Mouse (Mus musculus) embryonic facial prominence, embryonic 11.5 days (tissue): Measurements from ENCODE around the gene Tnfsf12. TPM values are rescaled to one million over a fixed set of nuclear protein-coding genes. Genes with fewer than 3 reads are reported as not detected.

Experiments used
- ATAC-seq: fragments of 200-750 bp; cut with Nextera tagmentation; replicated peaks from 2 replicates; pipeline ENCODE4 v1.8.0; 2017; ENCODE audit warnings: low read depth; ENCODE audit not compliant: insufficient number of reproducible peaks, low FRiP score, low TSS enrichment
- DNase-seq: peaks from one replicate; pipeline ENCODE4 v3.0.0-alpha.2; 2015; ENCODE audit warnings: low spot score
- H3K27ac ChIP-seq: fragments of 300-500 bp; sonication (generic); replicated peaks from 2 replicates; pipeline ENCODE4 v1.5.1; 2014; ENCODE audit warnings: mild to moderate bottlenecking, low read depth, low read length, control low read depth
- H3K27me3 ChIP-seq: fragments of 300-500 bp; sonication (generic); 2 replicates; pipeline ENCODE4 v1.6.1; 2014; ENCODE audit warnings: mild to moderate bottlenecking, low read length, moderate library complexity, mixed read lengths; ENCODE audit not compliant: control insufficient read depth, insufficient read depth
- H3K36me3 ChIP-seq: fragments of 300-500 bp; sonication (generic); replicated peaks from 2 replicates; pipeline ENCODE4 v1.6.1; 2014; ENCODE audit warnings: low read depth, mild to moderate bottlenecking, low read length, moderate library complexity, mixed read lengths; ENCODE audit not compliant: control insufficient read depth, insufficient read depth
- H3K4me1 ChIP-seq: fragments of 300-500 bp; sonication (generic); 2 replicates; pipeline ENCODE4 v1.6.1; 2014; ENCODE audit warnings: low read length, mixed read lengths; ENCODE audit not compliant: control insufficient read depth, insufficient read depth
- H3K4me2 ChIP-seq: fragments of 300-500 bp; sonication (generic); 2 replicates; pipeline ENCODE4 v1.6.1; 2014; ENCODE audit warnings: low read depth, mild to moderate bottlenecking, control low read depth, low read length, moderate library complexity
- H3K4me3 ChIP-seq: fragments of 300-500 bp; sonication (generic); 2 replicates; pipeline ENCODE4 v1.5.1; 2014; ENCODE audit warnings: low read depth, low read length, control low read depth
- H3K9ac ChIP-seq: fragments of 300-500 bp; sonication (generic); replicated peaks from 2 replicates; pipeline ENCODE4 v1.6.1; 2014; ENCODE audit warnings: mild to moderate bottlenecking, control low read depth, low read length
- H3K9me3 ChIP-seq: fragments of 300-500 bp; sonication (generic); replicated peaks from 2 replicates; pipeline ENCODE4 v1.6.1; 2016; ENCODE audit warnings: mild to moderate bottlenecking, low read length, inconsistent platforms, mixed read lengths; ENCODE audit not compliant: control insufficient read depth
- WGBS: fragments of 180-500 bp; shearing (Covaris S2); extraction: QIAGEN DNeasy Blood & Tissue Kit; methylation state at CpG from one replicate; pipeline ENCODE4 v1.1.7; 2014; 5-methylcytosine and 5-hydroxymethylcytosine counted together
- polyA plus RNA-seq: library from polyadenylated mRNA; unstranded; fragments of >200 nt; fragmentation: Nextera tagmentation; extraction: Ambion mirVana; gene quantifications from 2 replicates; pipeline ENCODE4 v1.2.1, GENCODE M21; 2014

Gene Tnfsf12
- polyA plus RNA-seq, 1 experiment from 2014 or later: 4.3 TPM

- peak within 1 kb of the TSS; percentile 53 for H3K4me2 ChIP-seq
- H3K36me3 ChIP-seq: peaks cover 13% of the 10 kb centered on the region
- peak within 1 kb of the TSS; percentile 70 for H3K9ac ChIP-seq
- H3K9me3 ChIP-seq: no peaks in the 10 kb centered on the region
- H3K4me1 ChIP-seq: no peaks in the 10 kb centered on the region
- peak within 1 kb of the TSS; percentile 48 for H3K4me3 ChIP-seq
- WGBS: under 1% methylated on average over 48 of the region's 48 CpGs
- no peaks in the 10 kb centered on the region for H3K27me3 ChIP-seq
- peak within 1 kb of the TSS; percentile 95 for H3K27ac ChIP-seq
- ATAC-seq: peak; percentile 88
- DNase-seq: peak; percentile 97
Observed at GRCm38 (mm10) chr11:69662213-69662966, 33.3 kb downstream of the Tnfsf12 start, which contains the start of gene Mpdu1. TSS of gene Mpdu1 (minus strand) at chr11:69662642.

- WGBS: 86% methylated on average over 3 of the region's 3 CpGs
- no peak for DNase-seq
- no peaks in the 10 kb centered on the region for H3K27me3 ChIP-seq
- peaks cover 12% of the 10 kb centered on the region for H3K36me3 ChIP-seq
- peak overlapping the region; percentile 53 for H3K4me2 ChIP-seq
- ATAC-seq: no peak
- H3K9me3 ChIP-seq: no peaks in the 10 kb centered on the region
- no peaks in the 10 kb centered on the region for H3K4me1 ChIP-seq
- no peak overlapping the region; the same call in 1 of the 2 replicates for H3K27ac ChIP-seq
- H3K9ac ChIP-seq: peak overlapping the region; percentile 41
- H3K4me3 ChIP-seq: peak overlapping the region; percentile 48
Observed at GRCm38 (mm10) chr11:69661221-69661881, 34.3 kb downstream of the Tnfsf12 start.

- no peak overlapping the region for H3K4me3 ChIP-seq
- no peak overlapping the region for H3K27ac ChIP-seq
- peaks cover 12% of the 10 kb centered on the region for H3K36me3 ChIP-seq
- ATAC-seq (no peak), DNase-seq (no peak)
- 83% methylated on average over 15 of the region's 15 CpGs for WGBS
- H3K4me2 ChIP-seq: no peak overlapping the region
- no peaks in the 10 kb centered on the region for H3K9me3 ChIP-seq
- H3K4me1 ChIP-seq: no peaks in the 10 kb centered on the region; the same call in 1 of the 2 replicates
- no peak overlapping the region for H3K9ac ChIP-seq
- no peaks in the 10 kb centered on the region for H3K27me3 ChIP-seq
Observed at GRCm38 (mm10) chr11:69657462-69657881, 38.2 kb downstream of the Tnfsf12 start.

DNA sequence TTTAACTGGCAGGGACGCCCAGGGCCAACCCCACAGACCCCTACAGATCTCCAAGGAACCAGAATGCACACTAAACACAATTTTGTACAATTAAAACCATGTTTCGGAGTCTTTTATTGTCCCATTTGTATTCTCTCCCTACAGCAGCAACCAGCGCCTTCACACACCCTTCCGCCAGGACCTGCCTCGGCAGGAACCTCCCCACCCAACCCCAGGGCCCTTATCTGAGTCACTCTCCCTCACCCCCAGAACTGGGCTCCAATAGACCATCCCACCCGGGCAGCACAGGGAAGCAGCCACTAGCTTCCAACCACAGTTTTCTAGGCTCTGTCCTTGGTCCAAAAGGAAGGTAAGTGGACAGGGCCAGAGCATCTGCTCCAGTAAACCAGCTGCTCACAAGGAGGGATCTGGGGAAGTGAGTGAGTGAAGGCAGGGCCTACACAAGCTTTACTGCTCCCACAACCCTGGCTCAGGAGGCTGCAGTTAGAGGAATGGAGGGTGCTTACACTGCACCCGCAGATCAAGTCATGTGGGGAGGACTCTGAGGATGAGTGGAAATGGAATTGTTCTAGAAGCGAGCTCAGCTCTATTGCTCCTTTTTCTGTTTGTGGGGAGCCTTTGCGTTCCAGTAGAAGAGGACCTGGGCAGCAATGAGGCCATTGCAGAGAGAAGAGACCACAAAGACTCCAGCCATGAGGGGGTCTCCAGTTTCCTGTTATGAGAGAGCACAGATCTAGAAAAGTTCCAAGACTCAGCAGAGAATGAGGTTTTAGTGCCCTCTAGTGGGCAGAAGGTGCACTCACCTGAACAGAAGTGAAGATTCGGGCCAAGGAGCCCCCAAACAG is 38.8 kb downstream of the Tnfsf12 start:
- Histone ChIP-seq H3K27ac (peak overlapping the region; percentile 8), H3K9me3 (no peaks in the 10 kb centered on the region), H3K4me3 (no peak overlapping the region), H3K4me1 (no peaks in the 10 kb centered on the region; the same call in 1 of the 2 replicates), H3K36me3 (peaks cover 15% of the 10 kb centered on the region), H3K27me3 (no peaks in the 10 kb centered on the region), H3K9ac (no peak overlapping the region; the same call in 1 of the 2 replicates), H3K4me2 (no peak overlapping the region)
- WGBS: 81% methylated on average over 10 of the region's 10 CpGs
- DNase-seq: peak; percentile 86
- no peak for ATAC-seq

GRCm38 (mm10) chr11:69656065-69656455 is 39.6 kb downstream of the Tnfsf12 start:
- H3K4me1 ChIP-seq: no peaks in the 10 kb centered on the region; the same call in 1 of the 2 replicates
- H3K27me3 ChIP-seq: no peaks in the 10 kb centered on the region
- H3K4me3 ChIP-seq: no peak overlapping the region
- WGBS: 71% methylated on average over 5 of the region's 5 CpGs
- DNase-seq (no peak), ATAC-seq (no peak)
- no peak overlapping the region for H3K27ac ChIP-seq
- no peaks in the 10 kb centered on the region for H3K9me3 ChIP-seq
- H3K4me2 ChIP-seq: no peak overlapping the region
- no peak overlapping the region for H3K9ac ChIP-seq
- peaks cover 19% of the 10 kb centered on the region for H3K36me3 ChIP-seq

DNA sequence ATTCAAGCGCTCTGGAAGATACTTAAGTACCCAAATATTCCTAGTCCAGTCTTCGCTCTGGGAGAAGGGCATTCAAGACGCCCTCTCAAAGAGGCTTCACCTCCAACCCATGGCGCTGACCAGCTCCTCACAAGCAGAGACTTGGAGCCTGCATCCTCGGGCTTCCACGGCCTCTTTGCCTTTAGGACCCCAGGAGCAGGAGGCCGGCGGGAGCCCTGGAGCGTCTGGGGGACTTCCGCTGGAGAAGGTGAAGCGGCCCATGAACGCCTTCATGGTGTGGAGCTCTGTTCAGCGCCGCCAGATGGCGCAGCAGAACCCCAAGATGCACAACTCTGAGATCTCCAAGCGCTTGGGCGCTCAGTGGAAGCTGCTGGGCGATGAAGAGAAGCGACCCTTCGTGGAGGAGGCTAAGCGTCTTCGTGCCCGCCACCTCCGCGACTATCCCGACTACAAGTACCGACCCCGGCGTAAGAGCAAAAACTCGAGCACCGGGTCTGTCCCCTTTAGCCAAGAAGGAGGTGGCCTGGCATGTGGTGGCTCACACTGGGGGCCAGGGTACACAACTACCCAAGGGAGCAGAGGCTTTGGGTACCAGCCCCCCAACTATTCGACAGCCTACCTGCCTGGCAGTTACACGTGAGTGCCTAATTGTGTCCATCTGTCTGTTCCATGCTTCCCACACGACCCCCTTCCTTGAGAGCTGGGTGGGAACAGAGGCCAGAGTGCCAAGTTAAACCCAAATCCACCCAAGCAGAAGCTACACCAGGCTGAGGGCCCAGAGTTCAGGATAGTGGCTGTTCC is 40.2 kb downstream of the Tnfsf12 start, which contains the start of gene Sox15:
TSS of gene Sox15 (plus strand) at position 51 of the 801 bp plus-strand sequence.
- H3K9me3 ChIP-seq: no peaks in the 10 kb centered on the region
- DNase-seq (peak; percentile 87), ATAC-seq (peak; percentile 31; the same call in 1 of the 2 replicates)
- no peak within 1 kb of the TSS for H3K4me3 ChIP-seq
- 19% methylated on average over 34 of the region's 34 CpGs for WGBS
- H3K4me2 ChIP-seq: no peak within 1 kb of the TSS
- H3K9ac ChIP-seq: no peak within 1 kb of the TSS
- H3K4me1 ChIP-seq: no peaks in the 10 kb centered on the region; the same call in 1 of the 2 replicates
- peaks cover 25% of the 10 kb centered on the region for H3K36me3 ChIP-seq
- H3K27ac ChIP-seq: no peak within 1 kb of the TSS
- H3K27me3 ChIP-seq: no peaks in the 10 kb centered on the region

GRCm38 (mm10) chr11:69654760-69655159 is 40.9 kb downstream of the Tnfsf12 start:
- H3K4me1 ChIP-seq: no peaks in the 10 kb centered on the region; the same call in 1 of the 2 replicates
- 31% methylated on average over 9 of the region's 9 CpGs for WGBS
- no peak overlapping the region for H3K9ac ChIP-seq
- ATAC-seq (no peak), DNase-seq (no peak)
- H3K9me3 ChIP-seq: no peaks in the 10 kb centered on the region
- no peaks in the 10 kb centered on the region for H3K27me3 ChIP-seq
- H3K4me3 ChIP-seq: no peak overlapping the region
- H3K4me2 ChIP-seq: no peak overlapping the region
- H3K36me3 ChIP-seq: peaks cover 28% of the 10 kb centered on the region
- no peak overlapping the region for H3K27ac ChIP-seq
